Mouse (Mus musculus) myocyte (in vitro differentiated cells): ENCODE data around the gene Gna11.

ENCODE experiments used
- E2F4 ChIP-seq: IDR thresholded peaks from one replicate; pipeline ENCODE4 v1.6.1; 2011; ENCODE audit warnings: mild to moderate bottlenecking, control low read depth, moderate library complexity; ENCODE audit not compliant: insufficient read depth
- MAX ChIP-seq: IDR thresholded peaks from one replicate; pipeline ENCODE4 v1.6.1; 2011; ENCODE audit warnings: low read depth, mild to moderate bottlenecking, control low read depth
- MYOD1 ChIP-seq, 3 experiments: IDR thresholded peaks; one replicate each; pipeline ENCODE4 v1.6.1; 2011; ENCODE audit warnings: control low read depth in 2 of 3, low read depth in 2 of 3, mild to moderate bottlenecking in 2 of 3, moderate library complexity in 1 of 3; ENCODE audit not compliant: insufficient read length in 2 of 3, control insufficient read depth in 1 of 3
- POLR2A ChIP-seq: IDR thresholded peaks from one replicate; pipeline ENCODE4 v1.6.1; 2011; ENCODE audit warnings: low read depth, mild to moderate bottlenecking, control low read depth, moderate library complexity; ENCODE audit not compliant: insufficient read length
- REST ChIP-seq: IDR thresholded peaks from one replicate; pipeline ENCODE4 v1.6.1; 2011; ENCODE audit warnings: mild to moderate bottlenecking, control low read depth, moderate library complexity; ENCODE audit not compliant: insufficient read depth, insufficient read length
- SRF ChIP-seq: IDR thresholded peaks from one replicate; pipeline ENCODE4 v1.6.1; 2011; ENCODE audit warnings: low read depth; ENCODE audit not compliant: control insufficient read depth, insufficient read length

DNA sequence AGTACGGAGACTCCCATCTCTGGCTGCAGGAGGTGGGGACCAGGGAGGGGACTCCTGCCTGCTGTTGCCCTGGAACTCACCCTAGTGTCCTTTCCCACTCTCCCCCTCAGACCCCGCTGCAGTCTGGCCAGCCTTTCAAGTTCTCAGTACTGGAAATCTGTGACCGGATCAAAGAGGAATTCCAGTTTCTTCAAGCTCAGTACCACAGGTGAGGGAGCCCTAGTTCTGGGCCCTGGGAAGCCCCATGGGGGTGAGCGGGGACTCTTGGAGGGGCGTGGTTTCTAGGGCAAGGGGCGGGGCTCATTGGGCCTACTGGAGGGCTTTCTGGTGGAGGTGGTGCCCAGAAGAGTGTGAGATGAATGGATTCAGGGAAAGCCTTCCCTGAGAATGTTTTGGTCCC lies 30.7 kb upstream of the Gna11 start:
- no peak for TF ChIP-seq E2F4
- TF ChIP-seq MAX = no peak
- TF ChIP-seq SRF = no peak
- TF ChIP-seq MYOD1 (IDR thresholded peaks at IDR 0.05; ENCODE audit: control insufficient read depth in 1 of 3, insufficient read length in 2 of 3, low read depth in 2 of 3) = no peak
- TF ChIP-seq REST = no peak
- no peak for TF ChIP-seq POLR2A
